Mouse (Mus musculus) frontal cortex, adult (tissue): ENCODE measurements at regions not wholly inside any gene's neighbourhood (a gene's known extent, or its start where the extent isn't known, plus 50 kb on each side); places are given as distances from the start of the nearest gene placed in this dataset.

Experiments used
- ATAC-seq: cut with Nextera tagmentation; 2 replicates; pipeline ENCODE4 v1.9.2; 2017; ENCODE audit warnings: mild to moderate bottlenecking, moderate library complexity, mixed read lengths; ENCODE audit not compliant: low TSS enrichment

GRCm38 (mm10) chr14:99521954-99522523 is 223.5 kb downstream of the Klf5 start:
- ATAC-seq: peak; percentile 65

DNA sequence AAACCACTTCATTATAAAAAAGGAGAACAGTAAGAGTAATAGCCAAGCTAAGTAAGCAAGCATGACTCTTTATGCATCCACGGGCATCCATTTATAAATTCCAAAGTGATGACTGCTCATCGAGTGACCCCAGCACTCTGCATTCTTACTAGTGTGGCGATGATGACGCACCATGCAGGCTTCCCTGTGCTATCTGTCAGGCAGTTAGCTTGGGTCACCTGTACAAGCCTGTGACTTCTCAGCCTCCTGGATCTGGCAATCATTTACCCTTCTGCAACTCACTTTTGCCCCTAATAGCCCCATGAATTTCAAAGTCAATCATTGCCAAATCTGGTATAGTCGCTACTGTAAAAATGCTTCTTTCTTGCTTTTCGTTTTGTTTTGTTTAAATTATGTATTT is 237.3 kb downstream of the Klf5 start:
- ATAC-seq: no peak

GRCm38 (mm10) chr14:99537286-99537685 is 238.8 kb downstream of the Klf5 start:
- no peak for ATAC-seq

GRCm38 (mm10) chr14:99541716-99542115 is 243.2 kb downstream of the Klf5 start:
- ATAC-seq: no peak; the same call in 1 of the 2 replicates

GRCm38 (mm10) chr14:99547931-99548330 is 249.4 kb downstream of the Klf5 start:
- peak; percentile 52; the same call in 1 of the 2 replicates for ATAC-seq

GRCm38 (mm10) chr14:99548363-99549248 is 250.1 kb downstream of the Klf5 start:
- ATAC-seq: no peak

DNA sequence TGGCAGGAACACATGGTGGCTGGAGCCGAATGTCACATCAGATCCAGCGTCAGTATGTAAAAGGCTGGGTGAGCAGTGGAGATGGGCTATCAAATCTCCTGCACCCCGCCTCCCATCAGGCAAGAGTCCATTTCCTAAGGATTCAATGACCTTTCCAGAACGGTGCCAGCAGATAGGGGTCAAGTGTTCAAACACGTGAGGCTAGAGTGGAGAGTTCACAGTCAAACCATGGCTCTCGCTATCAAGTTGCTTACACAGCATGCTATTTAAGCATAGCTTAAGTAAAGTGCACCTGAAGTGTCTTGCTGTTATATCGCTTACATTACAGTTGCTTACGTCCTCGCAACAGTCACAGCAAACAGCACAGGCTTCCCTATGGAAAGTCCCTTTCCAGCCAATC is 265.5 kb downstream of the Klf5 start:
- ATAC-seq: no peak

DNA sequence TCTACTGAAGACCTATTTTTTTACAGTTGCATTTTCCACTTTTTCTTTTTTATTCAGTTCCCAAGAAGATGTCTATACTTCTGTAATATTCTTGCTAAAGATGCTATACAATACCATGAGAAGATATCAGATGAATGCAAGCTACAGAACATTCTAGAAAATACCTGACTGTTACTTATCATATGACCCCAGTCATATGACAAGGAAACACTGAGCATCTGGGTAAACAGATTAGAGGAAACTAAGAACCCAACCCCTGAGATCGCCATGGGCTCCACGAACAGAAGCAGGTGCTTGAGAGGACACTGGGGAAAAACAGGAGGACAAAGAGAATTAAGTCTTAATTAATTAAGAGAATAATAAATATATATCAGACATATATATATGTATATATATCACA is 275.7 kb downstream of the Klf5 start:
- no peak for ATAC-seq

DNA sequence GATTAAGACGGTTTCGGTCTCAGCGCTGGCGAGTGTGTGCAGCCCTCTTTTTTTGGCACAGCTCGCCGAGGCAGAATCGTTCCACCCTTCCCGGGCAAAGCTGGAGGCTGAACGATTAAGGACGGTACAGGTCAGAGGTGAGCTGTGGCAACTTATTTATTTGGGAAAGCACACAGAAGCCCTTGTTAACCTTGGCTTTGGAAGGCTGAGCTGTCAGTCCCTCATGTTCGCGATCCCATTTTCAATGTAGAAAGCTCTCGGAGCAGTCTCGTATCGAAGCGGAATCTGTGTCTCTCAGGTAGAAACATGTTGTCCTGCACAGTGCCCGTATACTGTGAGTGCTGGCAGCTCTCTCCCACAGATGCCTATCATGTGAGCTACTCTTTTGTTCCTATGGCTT is 280.2 kb downstream of the Klf5 start:
- ATAC-seq: peak; percentile 51

DNA sequence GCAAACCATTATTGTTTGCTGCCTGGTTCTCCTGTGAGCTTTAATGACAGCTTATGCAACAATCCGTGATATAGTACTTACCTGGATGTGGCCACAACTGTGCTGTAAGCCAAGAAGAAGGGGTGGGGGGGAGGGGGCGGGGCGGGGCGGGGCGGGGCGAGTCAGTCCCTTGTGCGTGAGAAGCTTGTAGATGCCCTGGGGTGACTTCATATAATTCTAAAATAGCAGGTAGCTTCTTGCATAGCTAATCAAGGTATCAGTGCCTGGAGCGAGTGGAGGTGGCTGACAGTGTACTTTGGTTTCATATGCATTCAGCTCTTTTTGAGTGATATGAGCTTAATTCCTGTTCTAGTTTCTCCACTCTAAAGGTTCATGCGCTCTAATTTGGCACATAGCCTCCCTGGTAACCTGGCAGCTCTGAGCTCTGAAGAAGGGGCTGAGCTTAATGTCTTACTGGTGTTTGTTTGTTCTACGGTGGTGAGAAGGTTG is 280.8 kb downstream of the Klf5 start:
- ATAC-seq: peak; percentile 44

DNA sequence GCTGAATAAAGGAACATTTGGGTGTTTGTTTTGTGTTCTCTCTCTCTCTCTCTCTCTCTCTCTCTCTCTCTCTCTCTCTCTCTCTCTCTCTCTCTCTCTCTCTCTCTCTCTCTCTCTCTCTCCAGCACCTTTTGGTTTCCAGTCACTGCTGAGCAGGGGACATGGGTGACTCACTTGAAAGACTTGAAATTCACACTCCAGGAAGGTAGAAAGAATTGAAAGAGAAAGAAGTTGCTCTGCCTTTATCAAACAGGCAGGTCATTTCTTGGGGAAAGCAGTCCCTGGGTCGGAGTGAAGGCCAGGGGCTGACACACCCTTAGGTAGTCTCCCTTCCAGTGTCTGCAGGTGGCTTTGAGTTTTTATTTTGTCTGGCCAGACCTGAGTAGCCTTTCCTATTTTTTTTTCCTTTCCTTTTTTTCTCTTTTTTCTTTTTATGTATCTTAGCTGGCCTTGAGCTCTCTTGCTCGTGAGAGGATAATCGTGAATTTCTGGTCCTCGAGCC is 281.3 kb downstream of the Klf5 start:
- ATAC-seq: no peak

DNA sequence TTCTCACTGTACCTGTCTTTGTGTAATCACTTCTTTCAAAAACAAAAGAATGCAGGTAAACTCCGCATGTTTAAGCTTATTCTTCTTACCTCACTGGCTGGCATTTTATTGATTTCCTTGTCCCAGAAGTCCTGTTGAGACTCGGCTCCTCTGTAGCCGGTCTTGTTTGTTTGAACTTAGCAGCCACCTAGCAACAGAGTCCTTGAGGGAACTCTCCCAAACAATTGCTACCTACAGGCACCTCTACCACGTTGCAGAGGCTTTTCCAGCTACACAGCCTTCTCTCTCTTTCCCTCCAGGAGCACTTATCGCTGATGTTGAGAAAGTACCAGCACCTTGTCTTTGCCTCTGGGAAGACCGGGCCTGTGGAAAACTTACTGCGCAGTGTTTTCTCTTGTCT is 285.7 kb downstream of the Klf5 start:
- ATAC-seq: no peak

DNA sequence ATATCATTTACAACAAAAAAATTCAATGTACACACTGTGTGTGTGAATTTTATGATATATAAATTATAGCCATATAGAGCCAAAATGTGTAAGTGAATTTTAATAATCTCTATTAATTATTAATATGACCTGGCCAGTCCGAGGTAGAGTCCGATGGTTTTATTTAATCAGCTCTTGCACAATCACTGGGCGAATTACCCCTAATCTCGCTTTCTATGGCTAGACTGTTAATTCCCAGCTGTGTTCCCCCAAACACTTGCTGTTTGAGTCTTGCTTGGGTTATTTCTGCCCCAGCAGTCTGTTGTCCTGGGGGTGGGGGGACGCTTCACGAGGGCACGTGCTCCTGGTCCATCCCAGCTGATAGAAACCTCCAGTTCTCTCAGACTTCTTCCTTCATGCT is 287.5 kb downstream of the Klf5 start:
- ATAC-seq: no peak

- ATAC-seq: no peak
Observed at GRCm38 (mm10) chr14:99590854-99591470, 292.5 kb downstream of the Klf5 start.

DNA sequence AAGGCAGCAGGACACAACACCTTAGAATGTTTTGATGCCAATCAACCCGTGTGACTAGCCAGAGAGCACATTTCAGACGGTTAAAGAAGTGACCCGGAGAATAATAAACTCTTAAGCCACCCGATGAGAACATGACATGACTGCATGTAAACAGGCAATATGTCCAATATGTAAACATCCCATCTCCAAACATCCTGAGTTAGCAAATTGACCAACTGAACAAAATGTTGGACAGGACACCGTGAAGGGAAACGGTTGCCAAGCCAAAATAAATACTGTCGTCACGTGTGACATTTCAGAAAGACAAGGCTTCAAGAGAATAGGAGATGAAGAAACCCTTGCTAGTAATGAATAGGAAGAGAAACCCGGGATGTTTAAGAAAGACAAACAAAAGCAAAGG is 294.4 kb downstream of the Klf5 start:
- ATAC-seq: no peak

DNA sequence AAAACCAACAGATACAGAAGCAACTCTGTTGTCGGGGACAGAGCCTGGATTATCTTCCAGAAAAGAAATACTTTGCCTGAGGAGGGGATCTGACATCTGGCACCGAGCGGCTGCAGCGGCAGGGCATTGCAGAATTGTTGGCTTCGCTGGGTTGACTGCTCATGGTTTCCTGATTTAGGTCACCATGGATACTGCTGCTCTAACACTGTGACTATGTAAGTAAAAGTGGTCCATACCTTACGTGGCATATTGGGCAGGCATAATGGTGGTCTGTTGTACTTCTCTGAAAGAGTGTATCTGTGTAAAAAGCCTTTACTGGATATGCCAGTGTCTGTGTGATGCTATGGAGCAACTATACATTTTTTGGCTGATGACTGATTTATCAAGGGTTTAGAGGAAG is 295.4 kb downstream of the Klf5 start:
- ATAC-seq: peak; percentile 31; the same call in 1 of the 2 replicates

GRCm38 (mm10) chr14:99601900-99602299 is 303.4 kb downstream of the Klf5 start:
- no peak for ATAC-seq

- ATAC-seq: no peak
Observed at GRCm38 (mm10) chr14:99603257-99603656, 304.8 kb downstream of the Klf5 start.

DNA sequence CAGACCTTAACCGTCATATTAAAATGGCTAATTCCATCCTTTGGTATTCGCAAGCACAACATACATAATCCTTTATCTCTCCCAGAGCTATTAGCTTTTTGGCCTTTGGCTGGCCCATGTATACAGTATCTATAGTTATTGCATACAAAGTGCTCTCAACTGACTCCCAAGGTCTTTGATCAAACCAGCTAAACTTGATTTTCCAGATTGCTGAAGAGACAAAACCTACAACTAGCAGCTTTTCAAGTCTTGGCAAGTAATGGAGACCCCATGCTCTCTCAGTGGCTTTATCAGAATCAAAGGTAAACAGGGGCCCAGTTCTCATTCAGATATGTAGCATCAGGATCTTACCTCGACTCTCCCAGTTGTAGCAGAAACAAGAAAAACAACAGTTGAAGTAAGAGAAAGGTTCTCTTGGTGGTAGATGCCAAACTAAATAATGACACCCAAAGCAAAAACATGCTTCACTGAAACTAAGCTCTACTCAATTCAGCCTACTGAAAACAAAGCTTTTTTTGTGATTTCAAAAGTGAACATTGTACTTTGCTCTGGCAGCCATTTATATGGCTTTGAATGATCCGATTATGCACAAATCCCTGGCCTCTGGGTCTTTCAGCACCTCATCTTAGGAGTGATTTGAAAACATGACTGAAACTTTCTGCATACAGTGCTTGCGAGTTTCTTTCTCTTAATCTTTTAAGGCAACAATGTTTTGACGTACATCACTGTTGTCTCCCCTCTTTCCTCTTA is 307.0 kb downstream of the Klf5 start:
- ATAC-seq: no peak

DNA sequence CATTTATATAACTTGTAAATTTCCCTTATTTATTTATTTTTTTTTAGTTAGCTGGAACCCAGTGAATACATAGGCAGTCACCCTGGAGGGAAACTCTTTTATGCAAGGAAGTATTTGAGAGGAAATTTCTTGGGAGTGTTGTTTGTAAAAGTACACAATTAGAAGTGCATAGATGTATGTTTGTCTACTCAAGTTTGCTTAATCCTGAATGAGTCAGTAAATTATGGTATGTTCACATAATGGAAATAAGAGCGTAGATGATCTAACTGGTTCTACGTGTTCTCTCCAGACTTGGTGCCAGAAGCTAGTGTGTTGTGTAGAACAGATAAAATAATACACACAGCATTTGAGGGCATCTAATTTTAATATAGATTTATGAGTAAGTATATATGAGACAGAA is 310.5 kb downstream of the Klf5 start:
- ATAC-seq: no peak

DNA sequence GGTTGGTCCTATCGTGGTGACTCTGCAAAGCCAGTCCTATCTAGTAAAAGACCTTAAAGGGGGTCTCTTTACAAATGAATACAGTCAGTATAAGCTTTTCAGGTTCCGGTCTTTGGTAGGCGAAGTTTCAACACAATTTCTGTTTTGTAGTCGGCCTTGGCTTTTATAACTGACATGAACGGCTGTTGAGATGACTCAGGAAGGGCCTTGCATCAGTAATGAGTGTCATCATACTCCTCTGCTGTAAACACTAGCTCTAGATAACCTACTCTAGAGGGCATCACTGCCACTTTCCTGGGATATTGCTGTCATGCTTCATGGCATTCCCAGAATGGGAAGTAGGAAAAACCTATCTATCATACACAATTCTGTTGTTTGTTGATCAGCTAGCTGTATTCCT is 312.9 kb downstream of the Klf5 start:
- ATAC-seq: no peak

DNA sequence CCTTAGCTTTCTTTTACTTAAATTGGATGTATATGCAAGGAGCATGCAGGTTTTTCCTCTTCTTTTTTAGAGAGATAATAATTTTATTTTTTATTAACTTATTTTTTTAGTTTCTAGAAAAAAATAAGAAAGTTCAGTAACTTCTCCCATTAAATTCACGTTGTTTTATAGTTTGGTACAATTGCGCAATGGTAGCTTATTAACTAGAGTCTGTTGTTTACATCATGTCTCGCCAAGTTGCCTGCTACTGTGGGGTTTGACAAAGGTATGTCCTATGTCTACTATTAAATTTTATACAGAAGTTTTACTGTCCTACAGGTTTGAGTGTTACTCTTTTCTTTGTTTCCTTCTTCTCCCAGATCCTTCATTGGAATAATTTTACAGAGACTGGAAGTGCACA is 313.6 kb downstream of the Klf5 start:
- no peak for ATAC-seq
